Mouse (Mus musculus) heart, postnatal 36 days (tissue): Measurements from ENCODE around the gene Tmem132a. TPM values are rescaled to one million over a fixed set of nuclear protein-coding genes. Genes with fewer than 3 reads are reported as not detected.

ENCODE experiments used
- DNase-seq, 2 experiments: peaks; one replicate each; pipeline ENCODE4 v3.0.0; 2021 to 2022
- intact Hi-C: fragments of 180-260 bp; cut with DNase I; formaldehyde crosslinking; loops from one replicate; pipeline ENCODE4 v1.15.1; 2025
- total RNA-seq, 2 experiments: library from RNA; stranded (reverse); gene quantifications; 2 replicates each; pipeline ENCODE4 v1.2.3; 2021

Gene Tmem132a
- total RNA-seq, 2 experiments from 2014 or later: 12.4 to 14.8 TPM

DNA sequence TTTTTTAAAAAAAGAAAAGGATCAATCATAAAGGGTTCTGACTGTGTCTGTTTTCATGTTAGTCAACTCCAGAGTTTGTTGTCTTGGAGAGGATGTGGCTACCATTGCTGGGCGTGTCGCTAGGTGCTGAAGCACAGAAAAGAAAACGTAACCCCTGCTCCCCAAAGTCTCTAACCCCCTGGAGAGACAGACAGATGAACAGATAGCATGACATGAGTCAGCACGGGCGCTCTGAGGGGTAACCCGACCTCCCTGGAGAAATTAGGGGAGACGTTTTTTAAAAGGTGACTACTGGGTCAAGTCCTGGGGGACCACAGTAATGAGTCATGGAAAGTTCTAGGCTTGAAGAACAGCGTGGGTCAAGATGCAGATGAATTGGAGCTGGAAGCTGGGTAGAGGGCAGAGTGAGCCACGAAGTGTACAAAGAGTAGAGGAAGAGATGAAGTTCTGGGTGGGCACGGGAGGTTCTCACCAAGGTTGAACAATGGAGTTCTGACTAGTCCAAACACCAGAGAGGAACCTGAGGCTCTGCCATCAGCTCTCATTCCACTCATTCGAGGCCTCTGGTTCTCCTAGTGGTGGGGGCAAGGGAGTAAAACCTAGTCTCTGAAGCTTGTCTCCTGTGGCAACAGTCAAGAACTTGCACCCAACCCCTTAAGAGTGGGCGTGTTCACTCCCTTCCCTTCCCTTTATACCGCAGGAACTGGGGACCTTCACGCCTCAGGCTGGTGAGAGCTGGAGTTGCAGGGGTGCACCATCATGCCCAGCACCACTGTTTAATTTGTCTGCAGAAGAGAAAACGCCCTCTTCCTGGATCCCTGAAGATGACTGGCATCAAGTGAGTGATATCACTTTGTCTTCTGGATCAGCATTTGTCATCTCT is 30.5 kb downstream of the Tmem132a start, which contains the start of gene Slc15a3:
Slc15a3 (plus strand) TSS at position 718 of the 883 bp plus-strand sequence.
- intact Hi-C loops: no loop called here
- DNase-seq: no peak

DNA sequence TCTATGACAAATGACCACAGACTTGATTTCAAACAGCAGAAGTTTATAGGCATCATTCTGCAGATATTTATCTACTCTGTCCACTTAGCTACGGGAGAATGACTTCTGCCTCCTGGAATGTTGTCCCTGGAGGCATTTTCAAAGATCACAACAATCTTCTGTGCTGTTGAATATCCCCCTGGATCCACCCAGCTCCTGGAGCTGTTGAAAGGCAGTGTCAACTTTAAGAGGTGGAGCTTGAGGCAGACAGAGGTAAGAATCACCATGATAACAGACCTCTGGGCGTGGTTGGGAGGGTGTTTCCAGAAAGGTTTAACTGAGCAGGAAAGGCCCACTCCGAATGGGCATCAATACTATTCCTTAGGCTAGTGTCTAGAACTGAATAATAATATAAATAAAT is 34.1 kb downstream of the Tmem132a start:
- intact Hi-C loops: no loop called here
- no peak for DNase-seq

GRCm38 (mm10) chr19:10833611-10834010 is 36.1 kb downstream of the Tmem132a start:
- DNase-seq: no peak
- intact Hi-C loops: no loop called here

- no peak for DNase-seq
- intact Hi-C loops: no loop called here
Measured at GRCm38 (mm10) chr19:10832030-10832429, 37.7 kb downstream of the Tmem132a start.

GRCm38 (mm10) chr19:10831424-10831823 is 38.3 kb downstream of the Tmem132a start:
- DNase-seq: peak; percentile 63 to 67
- intact Hi-C loops: loop anchor here (1.0 kb wide), 1 partner anchor 117 kb away; no protein-coding TSS in a partner anchor

- no peak for DNase-seq
- intact Hi-C loops: no loop called here
Measured at GRCm38 (mm10) chr19:10829436-10830175, 40.1 kb downstream of the Tmem132a start, which contains the start of gene Cd6. TSS of gene Cd6 (minus strand) at chr19:10830058.

DNA sequence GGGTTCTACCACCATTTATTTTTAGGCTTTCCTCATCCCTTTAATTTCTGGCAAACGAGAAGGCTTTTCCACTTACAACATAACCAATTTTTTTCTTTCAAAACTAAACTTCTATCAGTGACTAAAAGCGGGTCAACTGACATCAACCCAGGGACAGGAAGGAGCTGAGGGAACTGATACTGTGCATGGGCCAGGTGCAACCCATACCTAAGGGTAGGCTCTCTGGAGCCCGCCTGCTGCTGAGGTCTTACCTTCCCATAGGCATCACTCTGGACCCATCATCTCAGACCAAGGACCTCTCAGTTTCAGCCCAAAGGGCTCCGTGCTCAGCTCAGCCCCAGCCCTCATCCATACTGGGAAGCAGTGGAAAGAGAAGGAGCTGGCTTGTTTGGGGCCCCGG is 41.4 kb downstream of the Tmem132a start:
- intact Hi-C loops: no loop called here

DNA sequence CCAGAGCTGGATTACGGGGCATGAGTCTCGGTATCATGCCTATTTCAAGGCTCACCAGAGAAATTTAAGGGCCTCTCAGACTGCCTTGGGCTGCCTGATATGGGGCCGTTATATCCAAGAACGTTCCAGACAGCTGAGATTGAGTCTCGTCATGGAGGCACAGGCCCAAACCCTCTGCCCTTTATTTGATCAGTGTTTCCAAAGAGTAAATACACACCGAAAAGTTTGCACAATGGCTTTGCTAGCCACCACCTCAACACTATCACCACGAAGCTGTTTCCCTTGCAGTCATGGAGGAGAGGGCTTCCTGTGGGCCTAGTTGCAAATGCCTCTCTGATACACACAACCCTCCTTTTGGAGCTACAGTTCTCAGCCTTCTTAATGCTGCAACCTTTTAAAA is 45.7 kb downstream of the Tmem132a start:
- no peak for DNase-seq
- intact Hi-C loops: no loop called here

More for the DNA sequence above, 41.4 kb downstream of the Tmem132a start:
- no peak for DNase-seq

DNA sequence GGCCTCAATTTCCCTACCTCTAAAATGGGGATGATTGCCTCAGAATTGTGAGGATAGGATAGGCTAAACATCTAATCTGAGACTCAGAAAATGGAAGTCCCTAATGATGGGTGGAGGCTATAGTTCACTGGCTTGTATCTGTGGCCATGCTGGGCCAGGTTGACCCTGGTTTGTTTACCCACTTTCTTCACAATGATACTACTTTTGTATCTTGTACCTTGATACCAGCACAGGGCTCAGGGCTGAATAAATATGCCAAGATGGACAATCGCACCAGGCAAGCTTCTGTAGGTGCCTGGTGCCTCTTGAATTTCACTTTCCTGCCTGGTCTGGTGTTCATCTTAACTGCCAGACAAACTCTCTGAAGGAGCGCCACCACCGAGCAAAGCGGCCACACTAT is 47.2 kb downstream of the Tmem132a start:
- DNase-seq: no peak
- intact Hi-C loops: no loop called here

DNA sequence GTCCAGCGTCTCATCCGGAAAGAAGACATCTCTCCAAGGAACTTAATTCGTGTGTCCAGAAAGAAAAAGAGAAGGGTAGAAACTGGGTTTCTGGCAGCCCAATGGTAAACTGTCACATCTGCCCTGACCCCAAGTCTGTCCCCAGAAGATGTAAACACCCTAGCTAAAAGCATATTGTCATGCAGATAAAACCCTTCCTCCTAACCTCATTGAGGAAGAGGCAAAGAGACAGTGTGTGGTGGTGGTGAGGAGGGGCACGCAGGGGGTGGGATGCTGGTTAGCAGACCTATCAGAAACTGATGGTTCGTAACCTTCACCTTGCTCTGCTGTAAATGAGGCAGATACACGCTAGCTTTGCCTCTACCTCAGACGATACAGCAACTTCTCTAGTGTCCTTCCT is 48.4 kb downstream of the Tmem132a start:
- intact Hi-C loops: no loop called here

DNA sequence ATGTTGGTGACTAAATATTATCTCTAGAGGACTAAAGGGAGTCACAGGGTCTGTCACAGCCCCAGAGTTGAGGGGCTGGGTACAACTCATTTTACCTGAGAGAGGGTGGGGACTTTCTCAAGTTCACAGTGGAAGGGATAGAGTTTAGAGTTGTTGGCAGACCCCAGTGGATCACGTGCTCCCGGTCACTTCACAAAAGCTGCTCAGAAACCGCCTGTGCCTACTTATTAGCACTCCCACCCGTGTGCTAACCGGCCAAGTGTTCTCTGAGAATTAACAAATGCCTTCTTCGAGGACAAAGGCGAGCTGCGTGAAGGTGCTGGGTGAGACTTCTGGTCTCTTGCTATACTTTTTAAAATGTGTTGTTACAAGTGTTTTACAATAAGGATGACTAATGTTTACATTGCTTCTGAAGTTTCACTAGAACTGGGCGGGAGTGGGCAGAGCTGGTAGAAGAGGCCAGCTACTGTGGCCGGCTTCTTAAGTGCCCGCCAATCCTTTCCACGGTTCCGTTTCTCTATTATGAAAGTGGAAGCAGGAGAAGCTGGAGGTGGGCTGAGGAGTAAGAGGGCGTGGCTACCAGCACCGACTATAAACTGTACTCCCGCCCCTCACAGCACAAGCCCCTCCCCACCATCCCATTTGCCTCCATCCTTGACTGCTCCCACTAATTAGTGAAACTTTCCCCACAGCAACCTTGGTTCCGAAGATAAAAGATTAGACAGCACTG is 51.4 kb downstream of the Tmem132a start:
- peak in 1 of 2 experiments; percentile 16 for DNase-seq
- intact Hi-C loops: no loop called here

More for the DNA sequence above, 48.4 kb downstream of the Tmem132a start:
- no peak for DNase-seq

DNA sequence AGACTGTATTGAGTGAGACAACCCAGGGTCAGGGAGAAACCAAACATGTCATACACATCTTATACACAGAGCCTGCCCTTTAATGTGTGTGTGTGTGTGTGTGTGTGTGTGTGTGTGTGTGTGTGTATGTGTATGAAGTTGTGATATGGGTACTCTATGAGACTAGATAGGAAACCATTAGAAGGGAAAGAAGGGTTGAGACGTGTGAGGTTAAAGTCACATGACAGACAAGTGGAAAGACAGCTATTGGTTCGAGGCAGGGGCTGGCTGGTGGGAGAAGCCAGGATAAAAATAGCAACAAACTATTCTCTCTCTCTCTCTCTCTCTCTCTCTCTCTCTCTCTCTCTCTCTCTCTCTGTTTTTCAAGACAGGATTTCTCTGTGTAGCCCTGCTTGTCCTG is 53.3 kb downstream of the Tmem132a start:
- no peak for DNase-seq
- intact Hi-C loops: no loop called here

GRCm38 (mm10) chr19:10815871-10816270 is 53.9 kb downstream of the Tmem132a start:
- no peak for DNase-seq
- intact Hi-C loops: no loop called here

- DNase-seq: no peak
- intact Hi-C loops: no loop called here
Measured at GRCm38 (mm10) chr19:10813905-10814304, 55.8 kb downstream of the Tmem132a start.

DNA sequence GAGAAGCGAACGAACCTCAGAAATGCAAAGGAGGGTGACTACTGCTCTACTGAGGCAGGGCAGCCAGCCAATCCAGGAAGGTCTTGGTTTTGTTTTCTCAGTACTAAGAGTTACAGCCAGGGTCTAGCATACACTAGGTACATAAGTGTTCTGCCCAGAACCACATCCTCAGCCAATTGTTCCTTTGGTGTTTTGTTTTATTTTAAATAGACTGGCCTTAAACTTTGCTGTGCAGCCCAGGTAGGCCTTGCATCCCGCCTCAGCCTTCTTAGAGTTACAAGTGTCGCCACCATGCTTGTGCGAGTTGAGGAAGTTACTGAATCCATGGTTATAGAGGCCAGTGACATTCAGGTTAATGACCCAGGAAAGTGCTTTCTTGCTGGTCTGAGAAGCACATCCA is 56.7 kb downstream of the Tmem132a start:
- intact Hi-C loops: no loop called here

GRCm38 (mm10) chr19:10811471-10811870 is 58.3 kb downstream of the Tmem132a start:
- intact Hi-C loops: no loop called here

More for the DNA sequence above, 56.7 kb downstream of the Tmem132a start:
- no peak for DNase-seq

GRCm38 (mm10) chr19:10810176-10810492 is 59.6 kb downstream of the Tmem132a start:
- DNase-seq: no peak
- intact Hi-C loops: no loop called here

More at GRCm38 (mm10) chr19:10811471-10811870, 58.3 kb downstream of the Tmem132a start:
- no peak for DNase-seq

DNA sequence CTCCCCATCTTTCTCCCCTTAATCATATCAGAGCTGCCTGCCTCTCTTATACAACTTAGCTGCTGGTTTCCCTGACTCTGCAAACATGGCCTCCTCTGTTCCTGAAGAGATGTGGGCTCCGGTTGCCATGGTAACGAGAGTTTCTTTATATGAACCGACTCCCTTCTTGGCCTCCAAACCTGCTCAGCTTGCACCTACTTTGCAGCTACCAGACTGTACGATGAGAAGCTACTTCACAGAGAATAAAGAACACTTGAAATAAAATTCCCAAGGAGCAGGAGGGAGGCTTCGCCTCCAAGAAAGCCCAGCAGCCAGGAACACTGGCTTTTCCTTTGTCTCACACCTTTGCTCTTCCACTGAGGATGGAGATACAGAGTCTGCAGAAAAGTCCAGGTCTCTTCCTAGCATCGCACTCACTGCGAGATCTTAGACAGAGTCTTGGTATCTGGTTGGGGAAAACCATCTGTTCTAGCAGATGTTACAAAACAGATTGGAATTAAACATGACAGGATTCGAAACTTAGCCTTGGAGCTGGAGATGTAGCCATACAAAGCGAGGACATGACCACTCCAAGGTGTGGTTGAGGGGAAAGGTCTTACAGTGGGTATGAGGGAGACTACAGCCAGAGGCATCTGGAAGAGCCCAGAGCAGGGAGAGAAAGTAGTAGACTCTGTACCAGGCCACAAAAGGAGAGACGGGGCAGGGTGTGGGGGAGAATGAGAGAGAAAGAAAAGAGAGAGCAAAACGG is 60.1 kb downstream of the Tmem132a start:
- intact Hi-C loops: no loop called here
- DNase-seq: no peak

DNA sequence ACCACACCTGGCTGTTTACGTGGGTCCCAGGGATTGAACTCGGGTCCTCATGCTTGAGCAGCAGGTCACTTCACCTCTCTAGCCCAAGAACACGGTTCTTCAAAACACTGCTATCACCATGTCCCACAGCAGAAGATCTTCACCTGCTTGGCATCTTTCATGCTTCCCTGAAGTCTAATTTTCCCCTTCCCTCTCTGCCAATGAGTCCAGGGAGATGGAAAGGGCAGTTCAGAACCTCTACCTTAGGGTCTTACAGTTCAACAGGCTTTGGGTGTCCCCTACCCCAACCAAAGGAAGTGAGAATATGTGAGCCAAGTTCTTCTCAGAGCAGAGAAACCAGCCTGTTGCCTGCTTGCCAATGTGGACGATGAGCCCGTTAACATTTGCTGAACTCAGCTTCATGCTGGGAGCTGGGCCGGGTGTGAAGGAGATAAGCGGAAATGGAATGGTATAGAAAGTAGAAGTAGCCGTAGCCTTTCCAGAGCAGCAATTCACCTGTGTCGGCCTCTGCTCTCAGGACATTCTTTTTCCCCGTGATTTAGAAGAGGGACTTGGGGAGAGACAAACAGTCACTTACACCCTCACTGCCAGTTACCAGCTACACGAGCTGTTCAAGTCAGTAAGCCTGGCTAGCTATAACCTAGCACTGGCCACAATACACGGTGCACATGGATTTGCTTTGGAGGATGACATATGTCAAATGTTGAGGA is 61.1 kb downstream of the Tmem132a start:
- DNase-seq: no peak
- intact Hi-C loops: no loop called here
